Mouse (Mus musculus) naive thymus-derived CD4-positive, alpha-beta T cell, adult 2 months (primary cell): Measurements from ENCODE around the gene Tspan14.
A peak's percentile ranks its signal among the peaks of the same experiment; 100 is the strongest.

Source experiments
- DNase-seq: peaks from one replicate; pipeline ENCODE4 v3.0.0-alpha.2; 2011; ENCODE audit warnings: low read depth

Gene Tspan14

GRCm38 (mm10) chr14:40966392-40966861, at the start of gene Tspan14:
TSS of gene Tspan14 (minus strand) at chr14:40966807.
- DNase-seq: no peak

- DNase-seq: peak; percentile 42
Measured at GRCm38 (mm10) chr14:41014701-41015240, 48.2 kb upstream of the Tspan14 start.

- DNase-seq: peak; percentile 92
Measured at GRCm38 (mm10) chr14:41013630-41014613, 47.3 kb upstream of the Tspan14 start, which contains the start of gene Fam213a. TSS of gene Fam213a (minus strand) at chr14:41013788.

- peak; percentile 23 for DNase-seq
Measured at GRCm38 (mm10) chr14:41013143-41013542, 46.5 kb upstream of the Tspan14 start.

GRCm38 (mm10) chr14:41011916-41012315, 45.3 kb upstream of the Tspan14 start:
- DNase-seq: no peak

GRCm38 (mm10) chr14:41008138-41008537, 41.5 kb upstream of the Tspan14 start:
- no peak for DNase-seq

GRCm38 (mm10) chr14:41007641-41008040, 41.0 kb upstream of the Tspan14 start:
- no peak for DNase-seq

GRCm38 (mm10) chr14:41006899-41007298, 40.3 kb upstream of the Tspan14 start:
- DNase-seq: no peak

- DNase-seq: no peak
Measured at GRCm38 (mm10) chr14:41006263-41006662, 39.7 kb upstream of the Tspan14 start.

- DNase-seq: no peak
Measured at GRCm38 (mm10) chr14:41005716-41006115, 39.1 kb upstream of the Tspan14 start.

- no peak for DNase-seq
Measured at GRCm38 (mm10) chr14:41004201-41005141, 37.9 kb upstream of the Tspan14 start.

GRCm38 (mm10) chr14:41001576-41001975, 35.0 kb upstream of the Tspan14 start:
- DNase-seq: no peak

GRCm38 (mm10) chr14:41000801-41001200, 34.2 kb upstream of the Tspan14 start:
- no peak for DNase-seq

GRCm38 (mm10) chr14:40999904-41000645, 33.5 kb upstream of the Tspan14 start:
- no peak for DNase-seq

GRCm38 (mm10) chr14:40996171-40996570, 29.6 kb upstream of the Tspan14 start:
- DNase-seq: no peak

- DNase-seq: peak; percentile 26
Measured at GRCm38 (mm10) chr14:40992464-40992863, 25.9 kb upstream of the Tspan14 start.

- DNase-seq: no peak
Measured at GRCm38 (mm10) chr14:40988780-40989179, 22.2 kb upstream of the Tspan14 start.

GRCm38 (mm10) chr14:40987184-40987583, 20.6 kb upstream of the Tspan14 start:
- no peak for DNase-seq

GRCm38 (mm10) chr14:40985635-40986034, 19.0 kb upstream of the Tspan14 start:
- DNase-seq: no peak

GRCm38 (mm10) chr14:40979723-40980122, 13.1 kb upstream of the Tspan14 start:
- no peak for DNase-seq

GRCm38 (mm10) chr14:40979002-40979401, 12.4 kb upstream of the Tspan14 start:
- DNase-seq: peak; percentile 15
